Mouse (Mus musculus): Measurements from ENCODE around the gene Dtd2.

- TF ChIP-seq POLR2A (IDR thresholded peaks at IDR 0.05; ENCODE audit: insufficient read length, low read depth) (no peak), TCF3 (IDR thresholded peaks at IDR 0.05; ENCODE audit: insufficient read length, low read depth) (no peak), MAX (IDR thresholded peaks at IDR 0.05; ENCODE audit: low read depth) (no peak), CEBPB (IDR thresholded peaks at IDR 0.05; ENCODE audit: insufficient read depth, poor library complexity, severe bottlenecking) (no peak), POLR2AphosphoS2 (IDR thresholded peaks at IDR 0.05; ENCODE audit: insufficient read length, low read depth) (no peak), E2F4 (IDR thresholded peaks at IDR 0.05; ENCODE audit: insufficient read depth) (no peak), USF1 (IDR thresholded peaks at IDR 0.05; ENCODE audit: low read depth) (no peak), MYOD1 (IDR thresholded peaks at IDR 0.05; ENCODE audit: control insufficient read depth in 1 of 3, insufficient read length in 2 of 3, low read depth in 2 of 3) (no peak), SRF (IDR thresholded peaks at IDR 0.05; ENCODE audit: control insufficient read depth, insufficient read length, low read depth) (no peak), MYOG (IDR thresholded peaks at IDR 0.05; ENCODE audit: control insufficient read depth in 1 of 3, insufficient read depth in 1 of 3, insufficient read length in 2 of 3, low read depth in 2 of 3) (no peak)
Observed at GRCm38 (mm10) chr12:51969876-51970275, 36.4 kb downstream of the Dtd2 start.
